Mouse (Mus musculus) hindbrain, embryonic 16.5 days (tissue): Measurements from ENCODE around the gene Stx7. TPM values are rescaled to one million over a fixed set of nuclear protein-coding genes. Genes with fewer than 3 reads are reported as not detected.
"Not testable (repeated sequence)": the region's sequence is repeated elsewhere in the genome, so short reads cannot be mapped to it uniquely, and the experiment has no call there.

ENCODE experiments used
- ATAC-seq: fragments of 200-750 bp; cut with Nextera tagmentation; 2 replicates; pipeline ENCODE4 v1.8.0; 2017; ENCODE audit warnings: moderate TSS enrichment, moderate library complexity
- H3K27ac ChIP-seq: fragments of 300-500 bp; sonication (generic); 2 replicates; pipeline ENCODE4 v1.5.1; 2014; ENCODE audit warnings: low read depth, mild to moderate bottlenecking, control low read depth, low read length, moderate library complexity
- H3K27me3 ChIP-seq: fragments of 300-500 bp; sonication (generic); replicated peaks from 2 replicates; pipeline ENCODE4 v1.6.1; 2014; ENCODE audit warnings: low read length; ENCODE audit not compliant: control insufficient read depth, insufficient read depth
- H3K36me3 ChIP-seq: fragments of 300-500 bp; sonication (generic); 2 replicates; pipeline ENCODE4 v1.6.1; 2014; ENCODE audit warnings: mild to moderate bottlenecking, low read length, moderate library complexity, mixed read lengths; ENCODE audit not compliant: control insufficient read depth, insufficient read depth
- H3K4me1 ChIP-seq: fragments of 300-500 bp; sonication (generic); 2 replicates; pipeline ENCODE4 v1.6.1; 2014; ENCODE audit warnings: low read depth, low read length; ENCODE audit not compliant: control insufficient read depth, insufficient read depth
- H3K4me2 ChIP-seq: fragments of 300-500 bp; sonication (generic); 2 replicates; pipeline ENCODE4 v1.6.1; 2014; ENCODE audit warnings: mild to moderate bottlenecking, low read length, control low read depth, moderate library complexity
- H3K4me3 ChIP-seq: fragments of 300-500 bp; sonication (generic); 2 replicates; pipeline ENCODE4 v1.5.1; 2014; ENCODE audit warnings: mild to moderate bottlenecking, low read length, control low read depth, moderate library complexity
- H3K9ac ChIP-seq: fragments of 300-500 bp; sonication (generic); 2 replicates; pipeline ENCODE4 v1.6.1; 2014; ENCODE audit warnings: low read depth, mild to moderate bottlenecking, control low read depth, low read length, moderate library complexity
- H3K9me3 ChIP-seq: fragments of 300-500 bp; sonication (generic); 2 replicates; pipeline ENCODE4 v1.6.1; 2014; ENCODE audit warnings: mild to moderate bottlenecking, low read length, moderate library complexity; ENCODE audit not compliant: control insufficient read depth
- WGBS: fragments of 180-500 bp; shearing (Covaris S2); extraction: QIAGEN DNeasy Blood & Tissue Kit; methylation state at CpG from one replicate; pipeline ENCODE4 v1.1.7; 2014; 5-methylcytosine and 5-hydroxymethylcytosine counted together
- polyA plus RNA-seq: library from polyadenylated mRNA; unstranded; fragments of >200 nt; fragmentation: Nextera tagmentation; extraction: Ambion mirVana; gene quantifications from 2 replicates; pipeline ENCODE4 v1.2.1, GENCODE M21; 2015

The Stx7 gene
- polyA plus RNA-seq: 336 and 358 TPM in 2 replicates

DNA sequence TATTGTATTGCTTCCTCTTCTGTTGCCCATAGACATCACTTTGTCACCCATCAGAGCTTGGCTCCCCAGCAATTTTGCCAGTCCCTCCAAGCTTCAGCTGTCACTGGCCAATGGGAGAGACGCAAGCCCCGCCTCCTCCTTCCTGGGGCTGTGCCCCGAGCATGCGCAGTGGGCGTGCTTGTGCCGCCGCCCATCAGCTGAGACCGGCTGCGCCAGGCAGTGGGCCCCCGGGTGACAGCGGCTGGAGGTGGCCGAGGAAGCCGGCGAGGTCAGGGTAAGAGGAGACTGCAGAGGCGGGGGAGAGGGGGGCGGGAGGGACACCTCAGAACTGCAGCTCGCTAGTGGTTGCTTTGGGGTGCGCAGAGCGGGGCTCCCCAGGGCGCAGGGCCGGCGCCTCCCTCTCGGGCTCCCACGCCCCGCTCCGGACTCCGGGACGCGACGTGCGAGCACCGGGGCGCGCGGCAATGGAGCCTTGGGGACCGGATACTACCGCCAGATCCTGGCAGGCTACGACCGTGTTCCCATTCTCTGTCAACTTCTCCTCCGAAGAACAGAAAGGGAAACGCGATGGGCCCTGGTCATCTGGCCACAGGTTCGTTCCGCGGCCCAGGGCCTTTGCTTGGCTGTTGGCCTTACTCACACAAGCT is at the start of gene Stx7:
Gene Stx7 (plus strand): TSS at position 168 of the 647 bp plus-strand sequence.
- no peaks in the 10 kb centered on the region for H3K9me3 ChIP-seq

GRCm38 (mm10) chr10:24101812-24102211 is 47.3 kb upstream of the Stx7 start, which contains the start of gene Taar8c:
Gene Taar8c (minus strand): TSS chr10:24101912.
- 87% methylated on average over 1 of the region's 3 CpGs for WGBS
- H3K27ac ChIP-seq, ATAC-seq: not testable (repeated sequence)

More for the DNA sequence above, at the start of gene Stx7:
- peak within 1 kb of the TSS; percentile 96 for H3K9ac ChIP-seq
- H3K27me3 ChIP-seq: no peaks in the 10 kb centered on the region
- H3K36me3 ChIP-seq: no peaks in the 10 kb centered on the region
- peak within 1 kb of the TSS; percentile 87 for H3K4me3 ChIP-seq
- H3K4me2 ChIP-seq: peak within 1 kb of the TSS; percentile 75
- under 1% methylated on average over 38 of the region's 45 CpGs for WGBS
- peak within 1 kb of the TSS; percentile 80 for H3K27ac ChIP-seq
- H3K4me1 ChIP-seq: peaks cover 9% of the 10 kb centered on the region
- ATAC-seq: peak; percentile 99

DNA sequence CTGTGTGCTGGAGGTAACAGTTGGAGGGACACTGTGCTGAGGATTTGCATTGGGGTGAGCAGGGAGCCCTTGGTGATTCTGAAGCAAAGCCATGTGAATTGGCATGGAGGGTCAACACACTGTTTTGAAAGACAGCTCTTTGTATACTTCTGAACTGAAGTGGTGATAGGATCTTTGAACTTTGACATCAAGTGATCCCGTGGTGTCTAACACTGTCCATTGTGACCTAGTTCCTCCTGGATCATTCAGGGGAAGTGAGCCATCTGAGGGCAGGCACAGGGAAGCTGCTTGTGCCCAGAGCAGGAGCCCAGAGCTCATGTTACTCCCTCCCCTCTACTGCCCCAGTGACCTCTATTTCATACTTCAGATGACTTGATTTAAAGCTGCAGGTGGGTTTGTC is 45.8 kb upstream of the Stx7 start:
- not testable (repeated sequence) for H3K9ac ChIP-seq, H3K36me3 ChIP-seq, H3K9me3 ChIP-seq, H3K27me3 ChIP-seq, H3K4me2 ChIP-seq, ATAC-seq, H3K27ac ChIP-seq, H3K4me3 ChIP-seq, H3K4me1 ChIP-seq
- 46% methylated on average over 1 of the region's 1 CpGs for WGBS

More at GRCm38 (mm10) chr10:24101812-24102211, 47.3 kb upstream of the Stx7 start, which contains the start of gene Taar8c:
- not testable (repeated sequence) for H3K9ac ChIP-seq, H3K27me3 ChIP-seq, H3K9me3 ChIP-seq, H3K4me1 ChIP-seq, H3K36me3 ChIP-seq, H3K4me3 ChIP-seq, H3K4me2 ChIP-seq

GRCm38 (mm10) chr10:24107747-24108146 is 41.4 kb upstream of the Stx7 start:
- Histone ChIP-seq H3K4me1 (no peaks in the 10 kb centered on the region), H3K36me3 (no peaks in the 10 kb centered on the region), H3K4me2 (no peak overlapping the region), H3K9ac (no peak overlapping the region), H3K27me3 (no peaks in the 10 kb centered on the region), H3K27ac (no peak overlapping the region), H3K9me3 (no peaks in the 10 kb centered on the region), H3K4me3 (no peak overlapping the region)
- no peak for ATAC-seq
- 67% methylated on average over 5 of the region's 5 CpGs for WGBS

- no peaks in the 10 kb centered on the region for H3K36me3 ChIP-seq
- no peaks in the 10 kb centered on the region for H3K27me3 ChIP-seq
- no peak overlapping the region for H3K4me3 ChIP-seq
- H3K4me1 ChIP-seq: no peaks in the 10 kb centered on the region
- H3K9me3 ChIP-seq: no peaks in the 10 kb centered on the region
- no peak for ATAC-seq
- H3K4me2 ChIP-seq: no peak overlapping the region
- WGBS: 65% methylated on average over 3 of the region's 3 CpGs
- no peak overlapping the region for H3K27ac ChIP-seq
- no peak overlapping the region for H3K9ac ChIP-seq
Observed at GRCm38 (mm10) chr10:24108236-24108635, 40.9 kb upstream of the Stx7 start.

DNA sequence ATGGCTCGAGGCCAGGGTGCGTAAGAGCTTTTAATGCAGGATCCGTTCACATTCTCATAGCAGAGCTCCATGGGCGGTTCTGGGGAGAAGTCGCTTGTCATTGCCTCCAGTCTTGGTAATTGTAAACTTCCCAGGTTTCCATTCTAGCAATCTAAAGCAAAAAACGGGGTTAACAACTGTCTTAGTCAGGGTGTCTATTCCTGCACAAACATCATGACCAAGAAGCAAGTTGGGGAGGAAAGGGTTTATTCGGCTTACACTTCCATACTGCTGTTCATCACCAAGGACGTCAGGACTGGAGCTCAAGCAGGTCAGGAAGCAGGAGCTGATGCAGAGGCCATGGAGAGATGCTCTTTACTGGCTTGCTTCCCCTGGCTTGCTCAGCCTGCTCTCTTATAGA is 39.7 kb upstream of the Stx7 start, which contains the start of gene Taar9:
Gene Taar9 (minus strand): TSS at position 101 of the 400 bp plus-strand sequence.
- not testable (repeated sequence) for H3K36me3 ChIP-seq, H3K4me1 ChIP-seq, H3K9me3 ChIP-seq, H3K4me2 ChIP-seq, H3K9ac ChIP-seq, H3K27me3 ChIP-seq, H3K27ac ChIP-seq, ATAC-seq, H3K4me3 ChIP-seq
- 88% methylated on average over 8 of the region's 8 CpGs for WGBS

DNA sequence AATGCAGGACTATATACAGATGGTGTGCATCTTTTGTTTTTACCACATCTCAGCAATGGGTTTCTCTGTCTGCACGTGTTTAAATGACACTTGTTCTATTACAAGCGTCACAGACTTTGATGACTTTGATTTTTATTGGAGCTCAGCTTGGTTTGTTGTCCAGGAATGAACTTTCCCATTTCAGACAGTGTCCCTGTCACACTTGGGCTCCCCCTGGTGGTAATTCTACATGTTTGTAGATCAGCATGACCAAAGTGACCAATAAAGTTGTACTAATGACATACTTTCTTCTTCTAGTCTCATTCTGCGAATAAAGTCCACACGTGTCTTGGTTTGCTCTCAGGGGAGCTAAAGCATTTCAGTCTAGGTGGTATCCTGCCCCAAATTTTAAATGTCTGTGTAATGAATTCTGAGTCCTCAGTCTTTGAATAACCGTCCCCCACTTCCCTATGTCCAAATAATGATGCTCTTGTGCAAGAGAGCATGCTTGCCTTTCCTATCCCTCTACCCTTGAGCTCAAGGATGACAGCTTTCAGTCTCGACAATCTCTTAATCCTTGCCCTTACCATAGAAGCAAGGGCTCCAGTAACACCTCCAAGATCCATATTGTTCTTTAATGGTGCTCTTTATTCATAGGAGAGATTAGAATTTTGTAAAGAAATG is 37.9 kb upstream of the Stx7 start:
- Histone ChIP-seq H3K9me3 (no peaks in the 10 kb centered on the region; the same call in 1 of the 2 replicates), H3K4me1 (no peaks in the 10 kb centered on the region), H3K27ac (no peak overlapping the region), H3K4me3 (no peak overlapping the region), H3K27me3 (no peaks in the 10 kb centered on the region), H3K9ac (no peak overlapping the region), H3K36me3 (no peaks in the 10 kb centered on the region), H3K4me2 (no peak overlapping the region)
- peak; percentile 58; the same call in 1 of the 2 replicates for ATAC-seq
- WGBS: 56% methylated on average over 6 of the region's 6 CpGs

DNA sequence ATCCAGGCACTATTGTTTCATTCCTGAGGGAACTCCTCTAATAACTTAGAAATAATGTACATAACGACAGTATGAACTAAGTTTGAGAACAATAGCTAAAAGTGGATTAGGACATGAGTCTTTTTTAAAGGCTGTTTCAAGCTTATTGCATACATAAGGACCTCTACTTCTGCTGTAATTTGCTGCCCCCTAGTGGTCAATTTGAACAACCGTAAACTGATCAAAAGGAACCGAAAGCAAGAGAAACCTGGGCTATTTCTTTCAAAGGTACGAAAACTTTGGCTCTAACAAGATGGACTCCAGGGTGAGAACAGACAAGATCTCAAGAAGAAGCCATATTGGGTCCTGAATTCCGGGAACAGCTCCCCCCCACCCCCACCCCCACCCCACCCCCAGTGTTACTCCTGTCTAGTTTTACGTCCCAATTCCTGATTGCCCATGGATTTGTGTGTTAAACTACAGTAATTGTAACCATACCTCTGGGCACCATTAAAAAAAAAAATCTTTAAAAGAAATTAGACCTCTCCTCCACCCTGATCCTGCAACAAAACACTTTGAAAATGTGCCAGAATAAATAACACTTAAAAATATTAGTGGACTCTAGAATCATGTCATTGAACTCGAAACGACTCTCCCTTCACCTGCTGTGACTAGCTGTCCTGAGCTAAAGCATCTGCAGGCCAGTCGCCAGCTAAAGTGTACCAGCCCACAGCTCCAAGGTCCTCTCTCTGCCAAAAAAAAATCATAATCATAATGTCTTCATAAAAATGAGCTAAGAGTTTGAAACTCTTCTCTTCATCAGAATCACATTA is 17.4 kb upstream of the Stx7 start:
- Histone ChIP-seq H3K9ac (no peak overlapping the region), H3K9me3 (no peaks in the 10 kb centered on the region), H3K4me3 (no peak overlapping the region), H3K4me1 (no peaks in the 10 kb centered on the region), H3K27me3 (no peaks in the 10 kb centered on the region), H3K27ac (no peak overlapping the region), H3K4me2 (peak overlapping the region; percentile 46), H3K36me3 (no peaks in the 10 kb centered on the region)
- peak; percentile 90 for ATAC-seq
- 18% methylated on average over 9 of the region's 9 CpGs for WGBS

GRCm38 (mm10) chr10:24132273-24132672 is 16.8 kb upstream of the Stx7 start:
- H3K36me3 ChIP-seq: no peaks in the 10 kb centered on the region
- H3K9ac ChIP-seq: no peak overlapping the region
- H3K4me3 ChIP-seq: no peak overlapping the region
- H3K27ac ChIP-seq: no peak overlapping the region
- no peaks in the 10 kb centered on the region for H3K4me1 ChIP-seq
- WGBS: 13% methylated on average over 5 of the region's 5 CpGs
- no peak for ATAC-seq
- H3K9me3 ChIP-seq: no peaks in the 10 kb centered on the region
- no peak overlapping the region for H3K4me2 ChIP-seq
- H3K27me3 ChIP-seq: no peaks in the 10 kb centered on the region
